Mouse (Mus musculus) frontal cortex, postnatal 14 days (tissue): ENCODE results near the gene Cbr2.
"Not testable (repeated sequence)": the region's sequence is repeated elsewhere in the genome, so short reads cannot be mapped to it uniquely, and the experiment has no call there.

Experiments used
- DNase-seq, 2 experiments: peaks; one replicate each; pipeline ENCODE4 v3.0.0; 2022; ENCODE audit warnings: low spot score in 2 of 2

Gene Cbr2

GRCm38 (mm10) chr11:120731858-120732680 is at the start of gene Cbr2:
TSS of gene Cbr2 (minus strand) at chr11:120732114.
- no peak for DNase-seq

- DNase-seq: not testable (repeated sequence)
Observed at GRCm38 (mm10) chr11:120781361-120781760, 49.4 kb upstream of the Cbr2 start.

DNA sequence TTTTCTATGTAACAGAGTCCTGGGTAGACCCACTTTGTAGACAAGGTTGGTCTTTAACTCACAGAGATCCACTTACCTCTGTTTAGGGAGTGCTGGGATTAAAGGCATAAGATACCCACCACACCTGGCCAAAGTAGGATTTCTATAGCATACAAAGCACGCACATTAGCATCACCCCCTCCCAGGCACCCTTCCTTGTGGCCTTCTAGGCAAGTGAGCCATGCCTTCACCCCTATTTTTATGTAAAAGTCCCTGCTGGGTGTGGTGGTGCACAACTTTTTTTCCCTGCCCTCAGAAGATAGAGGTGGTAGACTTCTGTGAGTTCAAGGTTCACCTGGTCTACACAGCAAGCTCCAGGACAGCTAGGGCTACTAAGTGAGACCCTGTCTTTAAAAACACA is 48.0 kb upstream of the Cbr2 start:
- DNase-seq: no peak

DNA sequence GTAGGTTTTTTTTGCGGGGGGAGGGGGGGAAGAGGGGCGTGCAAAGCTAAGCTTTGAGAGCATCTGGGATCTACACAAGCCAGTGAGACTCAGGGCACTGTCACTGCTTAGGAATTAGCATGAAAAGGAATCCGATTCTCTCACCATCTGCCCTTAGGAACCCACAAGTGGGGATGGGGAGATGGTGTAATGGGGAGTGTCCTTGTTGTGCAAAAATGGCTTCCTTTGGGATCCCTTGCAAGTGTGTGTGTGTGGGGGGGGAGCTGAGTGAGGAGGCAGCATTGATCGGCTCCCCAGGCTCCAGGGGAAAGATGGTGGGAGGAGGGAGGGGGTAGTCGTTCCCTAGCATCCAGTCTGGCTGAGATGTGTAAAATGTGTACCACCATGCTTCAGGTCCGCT is 45.2 kb upstream of the Cbr2 start:
- DNase-seq: no peak

DNA sequence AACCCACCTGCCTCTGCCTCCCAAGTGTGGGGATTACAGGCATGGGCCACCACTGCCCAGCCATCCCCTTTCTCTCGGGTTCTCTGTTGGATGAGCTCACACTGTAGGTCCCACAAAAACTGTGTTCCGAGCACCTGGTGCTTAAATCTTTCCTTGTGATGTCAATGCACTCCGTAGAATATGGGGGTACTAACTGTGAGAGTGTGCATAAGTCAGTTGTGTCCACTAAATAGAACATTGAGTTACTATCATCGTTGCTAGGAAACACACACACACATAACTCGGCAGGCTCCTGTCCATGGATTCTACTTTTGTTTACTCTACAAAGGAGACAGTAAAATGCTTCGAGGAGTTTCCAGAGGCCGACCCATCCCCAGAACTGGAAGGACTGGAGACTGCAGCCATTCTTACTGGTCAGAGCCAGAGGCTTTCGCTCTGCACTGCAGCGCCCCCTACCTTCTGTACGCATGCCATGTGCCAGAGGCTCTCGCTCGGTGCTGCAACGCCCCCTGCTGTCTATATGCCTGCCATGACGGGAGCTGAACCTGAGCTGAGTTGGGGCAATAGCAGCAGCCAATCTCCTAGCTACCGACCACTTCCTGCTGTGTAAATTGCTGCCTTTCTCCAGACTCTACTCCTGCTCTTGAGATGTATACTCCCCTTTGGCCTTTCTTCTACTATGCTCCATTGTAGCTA is 44.0 kb upstream of the Cbr2 start:
- DNase-seq: peak; percentile 82 to 93

DNA sequence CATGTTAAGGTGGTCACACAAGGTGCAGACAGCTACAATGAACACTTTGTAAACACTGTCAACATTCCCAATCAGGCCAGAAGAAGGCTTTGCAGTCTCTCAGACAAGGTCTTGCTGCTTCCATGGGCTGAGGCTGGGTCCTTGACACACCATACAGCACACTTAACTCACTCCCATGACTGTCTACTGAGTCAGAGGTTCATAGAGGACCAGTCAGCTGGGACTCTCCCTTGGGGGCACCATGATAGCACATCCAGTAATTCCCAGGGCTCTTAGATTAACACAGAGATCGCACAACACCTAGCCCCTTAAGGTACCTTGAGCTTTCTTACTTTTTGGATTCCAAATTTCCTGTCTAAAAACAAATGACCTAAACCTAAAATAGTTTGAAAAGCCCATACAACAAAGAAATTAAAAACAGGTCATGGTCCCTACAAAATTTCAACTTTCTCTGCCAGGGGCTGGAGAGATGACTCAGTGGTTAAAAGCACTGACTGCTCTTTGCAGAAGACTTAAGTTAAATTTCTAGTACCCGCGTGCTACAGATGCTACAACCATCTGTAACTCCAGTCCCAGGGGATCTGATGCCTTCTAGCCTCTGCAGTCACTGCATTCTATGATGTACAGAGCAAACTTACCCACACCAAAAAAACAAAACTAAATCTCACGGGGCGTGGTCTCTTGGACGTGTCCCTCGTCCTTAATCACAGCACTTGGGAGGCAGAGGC is 41.7 kb upstream of the Cbr2 start:
- no peak for DNase-seq

- no peak for DNase-seq
Observed at GRCm38 (mm10) chr11:120772749-120773148, 40.8 kb upstream of the Cbr2 start.

DNA sequence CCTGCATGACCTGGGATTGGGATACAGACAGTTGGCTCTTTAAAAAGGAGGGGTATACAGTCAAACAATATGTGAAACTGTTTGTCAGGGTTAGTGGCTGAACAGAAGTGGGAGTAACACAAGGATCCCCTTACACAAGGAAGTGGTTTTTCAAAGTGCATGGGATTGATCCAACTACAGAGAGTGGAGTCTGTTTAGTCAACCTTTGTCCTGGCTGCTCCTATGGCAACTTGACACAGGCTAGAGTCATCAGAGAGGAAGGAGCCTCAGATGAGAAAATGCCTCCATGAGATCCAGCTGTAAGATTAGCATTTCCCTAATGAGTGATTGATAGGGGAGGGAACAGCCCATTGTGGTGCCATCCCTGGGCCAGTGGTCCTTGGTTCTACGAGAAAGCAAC is 36.3 kb upstream of the Cbr2 start:
- no peak for DNase-seq

GRCm38 (mm10) chr11:120767023-120767422 is 35.1 kb upstream of the Cbr2 start:
- DNase-seq: not testable (repeated sequence)

GRCm38 (mm10) chr11:120763121-120763999 is 31.4 kb upstream of the Cbr2 start:
- DNase-seq: not testable (repeated sequence)

GRCm38 (mm10) chr11:120762672-120763041 is 30.7 kb upstream of the Cbr2 start, which contains the start of gene Hmga1b:
TSS of gene Hmga1b (plus strand) at chr11:120762794.
- DNase-seq: not testable (repeated sequence)

DNA sequence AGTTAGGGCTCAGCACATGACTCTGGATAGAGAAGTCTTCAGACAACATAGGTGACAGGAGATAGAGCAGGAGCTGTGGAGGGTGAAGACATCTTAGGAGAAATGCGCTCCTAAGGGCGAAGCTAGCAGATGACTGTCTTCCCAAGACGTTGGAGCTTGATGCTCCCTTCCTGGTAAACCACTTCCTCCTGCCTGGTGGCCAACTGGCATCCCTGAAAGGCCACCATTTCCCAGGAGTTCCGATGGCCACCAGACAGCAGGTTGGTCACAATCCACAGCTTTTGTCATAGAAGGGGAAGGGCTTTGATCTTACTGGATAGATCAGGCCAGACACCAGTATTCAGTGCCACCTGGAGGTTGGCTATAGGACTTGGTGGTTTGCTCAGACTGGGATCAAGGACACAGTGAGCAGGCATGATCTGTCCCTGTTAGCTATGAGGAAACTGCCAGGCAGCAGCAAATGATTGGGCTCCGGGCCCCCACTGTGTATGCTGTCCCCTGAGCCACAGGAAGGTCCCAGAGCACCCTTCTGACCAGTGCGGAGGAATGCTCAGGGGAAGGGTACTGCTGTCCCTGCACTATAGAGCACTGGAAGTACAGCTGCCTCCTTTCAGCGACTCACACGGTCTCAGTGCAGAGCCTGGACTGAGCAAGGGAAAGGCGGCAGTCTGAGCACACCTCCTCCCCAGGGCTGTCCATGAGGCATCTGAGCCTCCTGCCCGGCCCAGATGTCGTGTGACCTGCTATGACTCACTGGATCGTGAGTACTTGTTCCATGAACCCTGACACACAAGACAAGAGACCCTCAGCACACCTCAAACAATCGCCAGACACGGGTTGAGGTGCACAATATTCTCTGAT is 30.1 kb upstream of the Cbr2 start:
- no peak for DNase-seq

DNA sequence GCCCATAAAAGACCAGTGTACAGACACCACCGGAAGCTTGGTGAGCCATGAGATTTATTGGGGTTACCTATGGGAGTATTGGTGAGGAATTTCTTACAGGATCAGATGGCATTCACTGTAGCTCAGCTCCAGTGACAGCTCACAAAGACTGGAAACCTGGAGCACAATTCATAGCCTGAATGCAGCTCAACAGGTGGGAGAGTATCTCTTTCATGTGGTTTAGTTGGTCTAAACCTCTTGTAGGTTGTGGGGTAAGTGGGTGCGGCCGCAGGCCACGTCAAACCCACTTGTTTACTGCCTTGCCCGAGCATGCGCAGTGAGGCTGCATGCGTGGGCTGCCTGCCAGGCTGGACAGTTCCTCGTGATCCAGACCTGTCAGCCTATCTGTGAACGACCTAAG is 28.3 kb upstream of the Cbr2 start:
- DNase-seq: no peak

DNA sequence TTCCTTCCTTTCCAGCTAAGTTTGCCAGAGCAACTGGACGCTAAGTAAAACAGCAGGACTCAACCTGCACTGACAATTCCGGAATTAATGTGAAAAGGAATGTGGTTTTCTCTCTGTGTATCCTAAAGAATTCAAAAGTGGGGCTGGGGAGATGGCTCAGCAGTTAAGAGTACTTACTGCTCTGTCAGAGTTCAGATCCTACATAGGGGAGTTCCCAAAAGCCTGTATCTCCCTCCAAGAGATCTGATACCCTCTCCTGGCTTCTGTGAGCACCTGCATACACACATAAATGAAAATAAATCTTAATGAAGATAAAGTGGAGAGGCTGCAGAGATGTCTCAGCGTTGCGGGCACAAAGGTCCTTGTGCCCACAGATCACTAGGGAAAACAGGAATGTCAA is 19.7 kb upstream of the Cbr2 start:
- no peak for DNase-seq

- no peak for DNase-seq
Observed at GRCm38 (mm10) chr11:120749430-120749829, 17.5 kb upstream of the Cbr2 start.

GRCm38 (mm10) chr11:120747974-120748373 is 16.1 kb upstream of the Cbr2 start:
- no peak for DNase-seq

DNA sequence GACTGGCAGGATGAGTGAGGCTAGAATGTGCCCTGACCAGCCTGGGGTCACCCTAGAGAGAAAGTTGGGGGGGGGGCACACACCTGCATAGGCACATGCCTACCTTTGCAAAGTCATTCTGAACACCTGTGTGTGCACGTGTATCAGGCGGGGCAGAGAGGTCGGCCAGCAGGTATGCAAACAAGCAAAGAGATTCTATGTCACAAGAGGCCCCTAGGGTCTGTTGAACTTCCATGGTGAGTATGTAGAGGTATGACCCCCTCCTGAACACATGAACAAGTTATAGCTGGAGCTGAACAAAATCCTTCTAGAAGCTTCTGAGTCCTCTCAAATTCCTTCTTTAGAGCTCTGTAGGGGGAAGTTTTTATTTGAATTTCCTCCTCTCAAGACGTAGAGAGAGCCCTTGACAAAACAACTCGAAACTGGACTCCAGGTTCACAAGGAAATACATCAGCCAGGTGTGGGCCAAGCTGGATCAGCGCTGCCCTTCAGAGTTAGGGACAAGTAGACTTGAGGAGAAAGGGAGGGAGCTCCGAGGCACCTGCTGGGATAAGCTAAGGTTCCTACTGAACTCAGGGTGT is 12.3 kb upstream of the Cbr2 start:
- no peak for DNase-seq

GRCm38 (mm10) chr11:120740981-120741380 is 9.1 kb upstream of the Cbr2 start:
- no peak for DNase-seq

GRCm38 (mm10) chr11:120736424-120736823 is 4.5 kb upstream of the Cbr2 start:
- DNase-seq: no peak

GRCm38 (mm10) chr11:120733521-120733920 is 1.6 kb upstream of the Cbr2 start:
- no peak for DNase-seq
